Mouse (Mus musculus): Measurements from ENCODE around the gene Phc2.

- TF ChIP-seq EP300 (IDR thresholded peaks at IDR 0.05) (no peak), CTCF (IDR thresholded peaks at IDR 0.05) (no peak)
These were observed 12.5 kb upstream of the Phc2 start for GRCm38 (mm10) chr4:128641766-128642717.
